Mouse (Mus musculus) hindbrain, postnatal 0 days (tissue): ENCODE measurements around the gene Epb41l3. TPM values are rescaled to one million over a fixed set of nuclear protein-coding genes. Genes with fewer than 3 reads are reported as not detected.

Experiments
- ATAC-seq: fragments of 200-750 bp; cut with Nextera tagmentation; 2 replicates; pipeline ENCODE4 v1.8.0; 2017; ENCODE audit warnings: mild to moderate bottlenecking, moderate TSS enrichment, moderate library complexity
- DNase-seq: peaks from one replicate; pipeline ENCODE4 v3.0.0-alpha.2; 2015; ENCODE audit warnings: low spot score
- H3K27ac ChIP-seq: fragments of 300-500 bp; sonication (generic); 2 replicates; pipeline ENCODE4 v1.5.1; 2014; ENCODE audit warnings: mild to moderate bottlenecking
- H3K27me3 ChIP-seq: fragments of 300-500 bp; sonication (generic); 2 replicates; pipeline ENCODE4 v1.6.1; 2014; ENCODE audit warnings: low read length, mixed read lengths; ENCODE audit not compliant: insufficient read depth
- H3K36me3 ChIP-seq: fragments of 300-500 bp; sonication (generic); 2 replicates; pipeline ENCODE4 v1.6.1; 2014; ENCODE audit warnings: low read length, mixed read lengths; ENCODE audit not compliant: insufficient read depth
- H3K4me1 ChIP-seq: fragments of 300-500 bp; sonication (generic); 2 replicates; pipeline ENCODE4 v1.6.1; 2014; ENCODE audit warnings: antibody characterized with exemption, low read length, mixed read lengths; ENCODE audit not compliant: insufficient read depth
- H3K4me2 ChIP-seq: fragments of 300-500 bp; sonication (generic); 2 replicates; pipeline ENCODE4 v1.6.1; 2014; ENCODE audit warnings: low read depth, mild to moderate bottlenecking, low read length, moderate library complexity, mixed read lengths
- H3K4me3 ChIP-seq: fragments of 300-500 bp; sonication (generic); 2 replicates; pipeline ENCODE4 v1.5.1; 2014; ENCODE audit warnings: low read length
- H3K9ac ChIP-seq: fragments of 300-500 bp; sonication (generic); replicated peaks from 2 replicates; pipeline ENCODE4 v1.6.1; 2014; ENCODE audit warnings: mild to moderate bottlenecking, low read length, moderate library complexity, mixed read lengths
- H3K9me3 ChIP-seq: fragments of 300-500 bp; sonication (generic); 2 replicates; pipeline ENCODE4 v1.6.1; 2016; ENCODE audit warnings: low read length, mixed read lengths
- CTCF ChIP-seq: IDR thresholded peaks from 2 replicates; pipeline ENCODE4 v1.5.1; 2016; ENCODE audit warnings: antibody characterized with exemption, control low read depth, low read depth
- WGBS: fragments of 180-500 bp; shearing (Covaris S2); extraction: QIAGEN DNeasy Blood & Tissue Kit; methylation state at CpG from one replicate; pipeline ENCODE4 v1.1.7; 2014; 5-methylcytosine and 5-hydroxymethylcytosine counted together
- polyA plus RNA-seq: library from polyadenylated mRNA; unstranded; fragments of >200 nt; fragmentation: Nextera tagmentation; extraction: Ambion mirVana; gene quantifications from 2 replicates; pipeline ENCODE4 v1.2.1, GENCODE M21; 2015
- total RNA-seq: library from RNA; depleted of rRNA; stranded (reverse); fragments of >200 nt; gene quantifications from 2 replicates; pipeline ENCODE4 v1.2.3, GENCODE M21; 2014

The Epb41l3 gene
- total and polyA plus RNA-seq, 2 experiments from 2014 or later: 105 to 107 TPM

GRCm38 (mm10) chr17:69077544-69077920 lies 2.0 kb downstream of the Epb41l3 start:
- H3K9ac ChIP-seq: peak overlapping the region; percentile 48
- no peaks in the 10 kb centered on the region for H3K27me3 ChIP-seq
- ATAC-seq (no peak), DNase-seq (no peak)
- H3K27ac ChIP-seq: peak overlapping the region; percentile 32; the same call in 1 of the 2 replicates
- no peaks in the 10 kb centered on the region for H3K36me3 ChIP-seq
- H3K4me1 ChIP-seq: no peaks in the 10 kb centered on the region
- TF ChIP-seq CTCF: no peak
- 14% methylated on average over 11 of the region's 11 CpGs for WGBS
- H3K4me2 ChIP-seq: peak overlapping the region; percentile 98
- H3K9me3 ChIP-seq: no peaks in the 10 kb centered on the region
- H3K4me3 ChIP-seq: peak overlapping the region; percentile 70

- H3K9ac ChIP-seq: no peak overlapping the region
- ATAC-seq: no peak
- 75% methylated on average over 7 of the region's 7 CpGs for WGBS
- H3K9me3 ChIP-seq: no peaks in the 10 kb centered on the region
- H3K36me3 ChIP-seq: no peaks in the 10 kb centered on the region
- DNase-seq: peak; percentile 36
- no peak overlapping the region for H3K4me2 ChIP-seq
- no peak for TF ChIP-seq CTCF
- no peaks in the 10 kb centered on the region for H3K27me3 ChIP-seq
- H3K4me3 ChIP-seq: no peak overlapping the region
- H3K4me1 ChIP-seq: no peaks in the 10 kb centered on the region
- no peak overlapping the region for H3K27ac ChIP-seq
Observed at GRCm38 (mm10) chr17:69082316-69082715, 6.8 kb downstream of the Epb41l3 start.

DNA sequence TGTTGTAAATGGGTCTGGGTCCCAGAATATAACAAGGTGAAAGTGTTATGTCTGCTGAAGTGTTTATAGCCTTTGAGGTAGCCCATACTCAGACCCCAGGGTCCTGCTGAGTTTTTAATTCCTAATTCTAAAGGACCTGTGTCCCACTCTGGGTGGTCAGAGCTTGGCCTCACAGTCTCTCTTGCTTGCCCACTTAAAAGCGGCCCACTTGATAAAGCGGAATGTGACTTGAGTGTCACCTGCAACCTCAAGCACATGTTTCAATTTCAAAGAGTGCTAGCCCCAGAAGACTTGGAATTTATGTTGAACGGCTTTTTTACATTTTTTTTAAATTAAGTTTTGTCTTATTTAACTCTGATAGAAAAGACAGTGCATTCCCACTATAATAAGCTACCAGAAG lies 16.1 kb downstream of the Epb41l3 start:
- TF ChIP-seq CTCF: no peak
- no peaks in the 10 kb centered on the region for H3K4me1 ChIP-seq
- no peaks in the 10 kb centered on the region for H3K9me3 ChIP-seq
- DNase-seq: no peak
- H3K27me3 ChIP-seq: no peaks in the 10 kb centered on the region
- no peak overlapping the region for H3K4me3 ChIP-seq
- ATAC-seq: no peak
- no peak overlapping the region for H3K4me2 ChIP-seq
- no peak overlapping the region for H3K27ac ChIP-seq
- H3K9ac ChIP-seq: no peak overlapping the region
- WGBS: 95% methylated on average over 3 of the region's 3 CpGs
- no peaks in the 10 kb centered on the region for H3K36me3 ChIP-seq

- no peak overlapping the region for H3K4me2 ChIP-seq
- no peaks in the 10 kb centered on the region for H3K36me3 ChIP-seq
- no peak overlapping the region for H3K4me3 ChIP-seq
- H3K27me3 ChIP-seq: no peaks in the 10 kb centered on the region
- H3K27ac ChIP-seq: no peak overlapping the region
- DNase-seq: no peak
- no peak overlapping the region for H3K9ac ChIP-seq
- H3K4me1 ChIP-seq: no peaks in the 10 kb centered on the region
- no peak for ATAC-seq
- H3K9me3 ChIP-seq: no peaks in the 10 kb centered on the region
- WGBS: 90% methylated on average over 4 of the region's 4 CpGs
- no peak for TF ChIP-seq CTCF
Observed at GRCm38 (mm10) chr17:69097068-69097467, 21.6 kb downstream of the Epb41l3 start.

DNA sequence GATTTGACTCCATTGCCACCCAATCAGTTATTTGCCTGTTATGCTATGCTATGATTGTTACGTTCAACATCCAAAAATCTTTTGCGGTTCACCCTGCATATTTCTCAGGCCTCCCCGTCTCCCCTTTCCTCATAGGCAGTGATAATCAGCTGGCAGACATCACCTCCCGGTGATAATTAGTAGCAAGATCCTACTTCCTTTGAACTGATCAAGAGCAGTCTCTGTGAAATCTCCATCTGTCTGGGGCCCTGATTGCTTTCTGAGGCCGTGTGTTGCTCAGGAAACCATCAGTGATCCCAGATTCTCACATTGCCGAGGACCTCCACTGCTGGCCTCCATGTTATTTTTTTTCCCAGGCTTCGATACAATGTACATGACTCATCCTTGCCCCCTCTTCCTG lies 22.5 kb downstream of the Epb41l3 start:
- Histone ChIP-seq H3K36me3 (no peaks in the 10 kb centered on the region), H3K9me3 (no peaks in the 10 kb centered on the region), H3K9ac (no peak overlapping the region), H3K4me2 (no peak overlapping the region), H3K4me1 (no peaks in the 10 kb centered on the region), H3K27me3 (no peaks in the 10 kb centered on the region), H3K27ac (no peak overlapping the region), H3K4me3 (no peak overlapping the region)
- WGBS: 46% methylated on average over 7 of the region's 7 CpGs
- DNase-seq (peak; percentile 54), ATAC-seq (peak; percentile 66)
- no peak for TF ChIP-seq CTCF

GRCm38 (mm10) chr17:69103326-69103725 lies 27.8 kb downstream of the Epb41l3 start:
- no peak overlapping the region for H3K4me3 ChIP-seq
- WGBS: 62% methylated on average over 8 of the region's 8 CpGs
- H3K4me2 ChIP-seq: no peak overlapping the region
- no peaks in the 10 kb centered on the region for H3K9me3 ChIP-seq
- H3K27ac ChIP-seq: no peak overlapping the region
- no peaks in the 10 kb centered on the region for H3K27me3 ChIP-seq
- DNase-seq (no peak), ATAC-seq (no peak)
- TF ChIP-seq CTCF: no peak
- no peaks in the 10 kb centered on the region for H3K36me3 ChIP-seq
- H3K4me1 ChIP-seq: no peaks in the 10 kb centered on the region
- H3K9ac ChIP-seq: no peak overlapping the region

DNA sequence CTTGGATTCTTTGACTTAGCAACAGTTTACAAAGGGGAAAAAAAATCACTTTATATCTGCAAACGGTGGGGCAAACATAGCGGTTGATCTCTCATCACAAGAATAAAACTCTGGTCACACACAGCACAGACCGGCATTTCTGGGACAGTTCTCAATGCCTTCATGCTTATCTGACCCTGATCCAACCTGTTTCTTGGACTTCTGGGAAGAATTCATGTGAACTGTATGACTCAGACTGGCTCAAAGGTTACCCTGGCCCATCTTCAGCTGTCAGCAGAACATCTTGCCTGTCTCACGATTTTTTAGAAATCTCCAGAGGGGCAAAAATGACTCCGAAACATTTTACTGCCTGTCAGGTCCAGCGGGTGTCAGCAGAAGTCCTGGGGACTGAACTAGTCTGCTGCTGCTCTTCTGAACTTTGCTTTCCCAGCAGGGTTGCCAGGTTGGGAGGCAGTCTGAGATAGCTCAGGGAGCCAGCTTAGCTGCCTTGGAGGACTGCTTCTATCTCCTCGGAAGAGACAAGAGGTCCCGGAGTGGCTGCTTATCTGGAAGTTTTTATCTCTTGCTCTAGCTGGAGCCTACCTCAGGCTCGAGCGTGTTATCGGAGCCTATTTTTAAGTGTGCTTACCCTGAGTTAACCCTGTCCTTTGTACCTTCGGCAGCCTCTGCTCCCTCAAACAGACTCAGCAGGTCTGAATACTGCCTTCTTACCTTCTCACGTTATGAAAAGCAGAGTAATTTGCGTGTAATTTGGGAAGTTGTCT lies 29.7 kb downstream of the Epb41l3 start:
- DNase-seq: no peak
- no peak overlapping the region for H3K27ac ChIP-seq
- H3K4me1 ChIP-seq: no peaks in the 10 kb centered on the region
- H3K4me2 ChIP-seq: no peak overlapping the region
- H3K4me3 ChIP-seq: no peak overlapping the region
- 70% methylated on average over 14 of the region's 14 CpGs for WGBS
- no peaks in the 10 kb centered on the region for H3K27me3 ChIP-seq
- H3K9me3 ChIP-seq: no peaks in the 10 kb centered on the region
- H3K36me3 ChIP-seq: no peaks in the 10 kb centered on the region
- H3K9ac ChIP-seq: no peak overlapping the region
- no peak for TF ChIP-seq CTCF
- ATAC-seq: no peak
